Mouse (Mus musculus) MEL (cell line): ENCODE results near the gene Cox5b. TPM values are rescaled to one million over a fixed set of nuclear protein-coding genes. Genes with fewer than 3 reads are reported as not detected.

ENCODE experiments used
- DNase-seq: peaks from one replicate; pipeline ENCODE4 v3.0.0; 2011; ENCODE audit warnings: low read depth, low spot score
- H3K27ac ChIP-seq: 2 replicates; pipeline ENCODE4 v1.5.1; 2012; ENCODE audit warnings: low read depth, mild to moderate bottlenecking, control low read depth, low read length, moderate library complexity; ENCODE audit not compliant: control insufficient read depth
- H3K27me3 ChIP-seq, 2 experiments: fragments of 150-350 bp in 1 of 2; sonication (generic) in 1 of 2; 2 replicates each; pipeline ENCODE4 v1.6.1; 2012; ENCODE audit warnings: low read length in 2 of 2, mild to moderate bottlenecking in 2 of 2, improper control_type of control experiment in 1 of 2, moderate library complexity in 1 of 2; ENCODE audit not compliant: insufficient read depth in 2 of 2, control insufficient read depth in 1 of 2
- H3K36me3 ChIP-seq, 2 experiments: 2 replicates each; pipeline ENCODE4 v1.6.1; 2012 to 2014; ENCODE audit warnings: low read length in 2 of 2, improper control_type of control experiment in 1 of 2, inconsistent platforms in 1 of 2, mild to moderate bottlenecking in 1 of 2; ENCODE audit not compliant: insufficient read depth in 2 of 2, control insufficient read depth in 1 of 2
- H3K4me1 ChIP-seq, 2 experiments: fragments of 150-350 bp in 1 of 2; sonication (generic) in 1 of 2; 2 replicates each; pipeline ENCODE4 v1.6.1; 2012; ENCODE audit warnings: low read length in 2 of 2, improper control_type of control experiment in 1 of 2, mild to moderate bottlenecking in 1 of 2; ENCODE audit not compliant: insufficient read depth in 2 of 2, control insufficient read depth in 1 of 2
- H3K4me3 ChIP-seq, 2 experiments: fragments of 150-350 bp in 1 of 2; sonication (generic) in 1 of 2; 2 replicates each; pipeline ENCODE4 v1.5.1; 2012; ENCODE audit warnings: low read depth in 2 of 2, low read length in 2 of 2, mild to moderate bottlenecking in 2 of 2, moderate library complexity in 2 of 2, control low read depth in 1 of 2, improper control_type of control experiment in 1 of 2; ENCODE audit not compliant: control insufficient read depth in 1 of 2, insufficient read depth in 1 of 2
- H3K79me2 ChIP-seq: 2 replicates; pipeline ENCODE4 v1.6.1; 2012; ENCODE audit warnings: mild to moderate bottlenecking, low read length, moderate library complexity; ENCODE audit not compliant: control insufficient read depth, poor library complexity, insufficient read depth
- H3K9ac ChIP-seq: 2 replicates; pipeline ENCODE4 v1.6.1; 2012; ENCODE audit warnings: low read depth, mild to moderate bottlenecking, control low read depth, low read length, moderate library complexity; ENCODE audit not compliant: control insufficient read depth, poor library complexity, severe bottlenecking
- H3K9me3 ChIP-seq: fragments of 150-350 bp; sonication (generic); replicated peaks from 2 replicates; pipeline ENCODE4 v1.6.1; 2012; ENCODE audit warnings: mild to moderate bottlenecking, low read length, improper control_type of control experiment, moderate library complexity; ENCODE audit not compliant: insufficient read depth
- BHLHE40 ChIP-seq: IDR thresholded peaks from 2 replicates; pipeline ENCODE4 v1.6.1; 2012; ENCODE audit warnings: low read depth, mild to moderate bottlenecking, inconsistent platforms, low read length, improper control_type of control experiment, borderline replicate concordance
- CTCF ChIP-seq, 3 experiments: IDR thresholded peaks in 2 of 3; conservative IDR thresholded peaks in 1 of 3; 2 replicates each; pipeline ENCODE4 v1.5.1; 2011 to 2012; ENCODE audit warnings: low read length in 3 of 3, low read depth in 2 of 3, mild to moderate bottlenecking in 2 of 3, improper control_type of control experiment in 1 of 3, inconsistent platforms in 1 of 3, mixed read lengths in 1 of 3, moderate library complexity in 1 of 3; ENCODE audit not compliant: control insufficient read depth in 1 of 3, insufficient read depth in 1 of 3, poor library complexity in 1 of 3, severe bottlenecking in 1 of 3
- ELF1 ChIP-seq: IDR thresholded peaks from 2 replicates; pipeline ENCODE4 v1.6.1; 2014; ENCODE audit warnings: low read depth, mild to moderate bottlenecking, inconsistent platforms, low read length, improper control_type of control experiment, moderate library complexity
- EP300 ChIP-seq, 2 experiments: IDR thresholded peaks; 2 replicates each; pipeline ENCODE4 v1.6.1; 2011; ENCODE audit warnings: improper control_type of control experiment in 2 of 2, low read length in 2 of 2, low read depth in 1 of 2, mild to moderate bottlenecking in 1 of 2
- MAFK ChIP-seq: IDR thresholded peaks from 2 replicates; pipeline ENCODE4 v1.6.1; 2011; ENCODE audit warnings: low read depth, mild to moderate bottlenecking, low read length, improper control_type of control experiment, borderline replicate concordance
- MYB ChIP-seq: IDR thresholded peaks from 2 replicates; pipeline ENCODE4 v1.6.1; 2011; ENCODE audit warnings: mild to moderate bottlenecking, low read depth, low read length, improper control_type of control experiment
- NELFE ChIP-seq: IDR thresholded peaks from 2 replicates; pipeline ENCODE4 v1.6.1; 2011; ENCODE audit warnings: low read depth, low read length, improper control_type of control experiment
- NRF1 ChIP-seq: IDR thresholded peaks from 2 replicates; pipeline ENCODE4 v1.6.1; 2014; ENCODE audit warnings: low read depth, mild to moderate bottlenecking, inconsistent platforms, low read length, improper control_type of control experiment, moderate library complexity; ENCODE audit not compliant: poor library complexity, insufficient read depth, severe bottlenecking
- RAD21 ChIP-seq: IDR thresholded peaks from 2 replicates; pipeline ENCODE4 v1.6.1; 2011; ENCODE audit warnings: mild to moderate bottlenecking, low read depth, low read length, improper control_type of control experiment
- RCOR1 ChIP-seq: IDR thresholded peaks from 2 replicates; pipeline ENCODE4 v1.6.1; 2012; ENCODE audit warnings: low read depth, mild to moderate bottlenecking, inconsistent platforms, low read length, improper control_type of control experiment
- SMC3 ChIP-seq: IDR thresholded peaks from 2 replicates; pipeline ENCODE4 v1.6.1; 2011; ENCODE audit warnings: low read depth, low read length, improper control_type of control experiment
- TAL1 ChIP-seq: IDR thresholded peaks from 2 replicates; pipeline ENCODE4 v1.6.1; 2012; ENCODE audit warnings: mild to moderate bottlenecking, inconsistent platforms, low read length, moderate library complexity, mixed read lengths
- USF2 ChIP-seq, 2 experiments: IDR thresholded peaks; 2 replicates each; pipeline ENCODE4 v1.6.1; 2011 to 2012; ENCODE audit warnings: improper control_type of control experiment in 2 of 2, low read length in 2 of 2, borderline replicate concordance in 1 of 2, inconsistent platforms in 1 of 2, low read depth in 1 of 2, mild to moderate bottlenecking in 1 of 2; ENCODE audit not compliant: insufficient read depth in 1 of 2
- ZKSCAN1 ChIP-seq: IDR thresholded peaks from 2 replicates; pipeline ENCODE4 v1.6.1; 2012; ENCODE audit warnings: low read depth, mild to moderate bottlenecking, inconsistent platforms, low read length, improper control_type of control experiment, moderate library complexity
- ZNF384 ChIP-seq: IDR thresholded peaks from 2 replicates; pipeline ENCODE4 v1.6.1; 2012; ENCODE audit warnings: low read depth, mild to moderate bottlenecking, inconsistent platforms, low read length, improper control_type of control experiment
- polyA plus RNA-seq, 2 experiments: library from polyadenylated mRNA; stranded (reverse) in 1 of 2; unstranded in 1 of 2; fragments of >175 nt in 1 of 2; fragments of >200 nt in 1 of 2; gene quantifications; 2 replicates each; pipeline versions ENCODE4 v1.2.1 to v1.2.4; 2012; ENCODE audit warnings: low replicate concordance in 2 of 2, low read depth in 1 of 2; ENCODE audit not compliant: insufficient read length in 2 of 2, insufficient read depth in 1 of 2, missing spikeins in 1 of 2
- total RNA-seq: library from RNA; depleted of rRNA; stranded (reverse); fragments of 300-350 nt; gene quantifications from 2 replicates; pipeline ENCODE4 v1.2.3, GENCODE M21; 2012

The Cox5b gene
- total and polyA plus RNA-seq, 3 experiments: 541 to 1,152 TPM; not detected in 1

- no peak for DNase-seq
- TF ChIP-seq MAFK: no peak
- TF ChIP-seq RAD21: peak; percentile 1; the same call in 1 of the 2 replicates
- TF ChIP-seq CTCF (IDR thresholded peaks at IDR 0.05 in 2 of 3, conservative IDR thresholded peaks at IDR 0.05 in 1 of 3; ENCODE audit: control insufficient read depth in 1 of 3, insufficient read depth in 1 of 3, low read depth in 2 of 3, low read length in 3 of 3, poor library complexity in 1 of 3, severe bottlenecking in 1 of 3): peak in 1 of 3 experiments; percentile 22; a peak in 2 of 6 replicates
- TF ChIP-seq NELFE: no peak
- TF ChIP-seq SMC3: peak; percentile 26
- H3K4me3 ChIP-seq: no peak overlapping the region
- H3K27ac ChIP-seq: no peak overlapping the region
- H3K4me1 ChIP-seq: no peaks in the 10 kb centered on the region; a peak in 1 of 4 replicates
- no peak overlapping the region for H3K9ac ChIP-seq
- H3K36me3 ChIP-seq: peaks cover 7 to 12% of the 10 kb centered on the region in 2 experiments
- peaks cover 13% of the 10 kb centered on the region for H3K79me2 ChIP-seq
- no peaks in the 10 kb centered on the region for H3K9me3 ChIP-seq
- no peaks in the 10 kb centered on the region for H3K27me3 ChIP-seq
Observed at GRCm38 (mm10) chr1:36696411-36696810, 5.2 kb downstream of the Cox5b start.

- no peak overlapping the region for H3K27ac ChIP-seq
- no peak overlapping the region for H3K4me3 ChIP-seq
- no peak for TF ChIP-seq NRF1
- TF ChIP-seq SMC3: no peak
- TF ChIP-seq ZKSCAN1: no peak
- no peak for TF ChIP-seq RAD21
- TF ChIP-seq MYB: no peak
- TF ChIP-seq ELF1: no peak
- no peak for TF ChIP-seq RCOR1
- no peak for TF ChIP-seq EP300 (IDR thresholded peaks at IDR 0.05; ENCODE audit: low read depth in 1 of 2, low read length in 2 of 2)
- TF ChIP-seq BHLHE40: no peak
- TF ChIP-seq ZNF384: no peak
- TF ChIP-seq USF2 (IDR thresholded peaks at IDR 0.05; ENCODE audit: borderline replicate concordance in 1 of 2, insufficient read depth in 1 of 2, low read depth in 1 of 2, low read length in 2 of 2): no peak
- TF ChIP-seq MAFK: no peak
- no peak for TF ChIP-seq TAL1
- TF ChIP-seq CTCF (IDR thresholded peaks at IDR 0.05 in 2 of 3, conservative IDR thresholded peaks at IDR 0.05 in 1 of 3; ENCODE audit: control insufficient read depth in 1 of 3, insufficient read depth in 1 of 3, low read depth in 2 of 3, low read length in 3 of 3, poor library complexity in 1 of 3, severe bottlenecking in 1 of 3): no peak
- DNase-seq: no peak
- no peak overlapping the region for H3K9ac ChIP-seq
- peaks cover 7 to 12% of the 10 kb centered on the region in 2 experiments for H3K36me3 ChIP-seq
- no peaks in the 10 kb centered on the region; a peak in 1 of 4 replicates for H3K4me1 ChIP-seq
- H3K27me3 ChIP-seq: no peaks in the 10 kb centered on the region
- H3K79me2 ChIP-seq: peaks cover 7% of the 10 kb centered on the region
- no peaks in the 10 kb centered on the region for H3K9me3 ChIP-seq
Observed at GRCm38 (mm10) chr1:36697030-36697429, 5.8 kb downstream of the Cox5b start.
